Mouse (Mus musculus) induced T-regulatory cell, adult 2 months (primary cell): ENCODE results near the gene Usp38.

Experiments used
- DNase-seq: peaks from one replicate; pipeline ENCODE4 v3.0.0-alpha.2; 2012; ENCODE audit warnings: low read depth

Gene Usp38

GRCm38 (mm10) chr8:80961937-80962591 is 52.7 kb downstream of the Usp38 start:
- DNase-seq: no peak

GRCm38 (mm10) chr8:80961070-80961609 is 53.6 kb downstream of the Usp38 start:
- DNase-seq: no peak

- DNase-seq: no peak
These were observed 55.0 kb downstream of the Usp38 start for GRCm38 (mm10) chr8:80959588-80960268.

DNA sequence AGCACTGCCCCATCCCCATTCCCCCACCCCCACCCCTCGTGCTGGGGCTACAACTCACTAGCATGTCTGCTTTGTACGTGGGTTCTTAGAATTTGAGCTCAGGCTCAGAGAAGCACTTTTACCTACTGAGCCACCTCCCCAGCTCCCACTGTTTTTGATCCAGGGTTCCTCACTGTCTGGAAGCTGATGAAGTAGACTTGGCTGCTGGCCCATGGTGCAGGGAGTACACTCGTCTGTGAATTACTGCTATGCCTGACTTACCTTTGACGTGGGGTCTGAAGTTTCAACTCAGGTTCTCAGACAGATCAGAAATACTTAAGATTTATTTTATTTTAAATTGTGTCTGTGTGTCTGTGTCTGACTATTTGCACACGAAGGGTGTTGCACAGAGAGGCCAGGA is 57.0 kb downstream of the Usp38 start:
- DNase-seq: no peak

GRCm38 (mm10) chr8:80952973-80953372 is 61.8 kb downstream of the Usp38 start:
- DNase-seq: no peak

DNA sequence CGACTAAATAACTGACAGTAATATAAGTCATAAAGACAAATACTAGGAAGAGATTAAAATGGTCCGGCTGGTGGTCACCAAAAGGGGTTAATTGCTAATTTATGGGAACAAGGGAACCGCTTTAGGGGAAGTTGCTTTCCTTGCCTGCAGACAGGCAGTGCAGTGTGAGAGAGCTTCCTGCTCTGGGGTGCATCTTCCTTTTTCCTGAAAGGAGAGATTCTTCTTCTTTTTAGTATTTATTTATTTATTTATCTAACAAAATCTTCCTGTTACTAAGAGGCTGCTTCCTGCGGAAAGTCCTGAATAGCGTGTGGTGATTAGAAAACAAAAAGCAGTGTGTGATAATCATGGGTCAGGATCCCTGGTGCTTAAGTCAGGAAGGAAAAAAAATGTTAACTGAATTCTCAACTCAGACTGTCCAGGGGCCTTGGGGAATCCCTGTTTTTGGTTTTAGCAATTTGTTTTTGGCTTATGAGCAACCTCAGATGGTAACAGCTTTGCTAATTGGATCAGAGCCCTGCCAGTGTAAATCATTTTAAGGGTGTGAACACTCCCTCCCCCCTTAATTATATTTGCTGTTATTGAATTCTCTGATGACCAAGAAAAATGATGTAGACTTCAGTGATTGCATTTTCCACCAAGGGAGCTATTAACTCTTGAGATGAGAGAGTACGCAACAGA is 62.4 kb downstream of the Usp38 start:
- no peak for DNase-seq

- peak; percentile 25 for DNase-seq
These were observed 66.1 kb downstream of the Usp38 start for GRCm38 (mm10) chr8:80948405-80949183.

DNA sequence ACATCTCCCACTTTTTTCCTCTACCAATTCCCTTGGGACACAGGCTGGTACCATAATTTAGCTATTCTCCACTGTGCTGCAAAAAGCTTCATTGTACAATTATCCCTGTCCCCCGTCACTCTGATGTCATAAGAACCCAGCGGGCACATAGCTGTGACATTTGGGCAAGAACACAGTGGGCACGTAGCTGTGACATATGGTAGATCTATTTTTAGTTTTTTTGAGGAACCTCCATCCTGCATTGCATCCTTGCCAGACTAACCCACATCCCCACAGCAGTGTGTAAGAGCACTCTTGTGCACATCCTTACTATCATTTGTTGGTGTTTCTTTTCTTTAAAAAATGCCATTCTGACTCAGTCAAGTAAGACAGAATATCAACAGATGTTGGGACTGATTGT is 71.0 kb downstream of the Usp38 start:
- DNase-seq: no peak

- no peak for DNase-seq
These were observed 73.1 kb downstream of the Usp38 start for GRCm38 (mm10) chr8:80941621-80942020.

GRCm38 (mm10) chr8:80937814-80938650 is 76.7 kb downstream of the Usp38 start:
- DNase-seq: no peak
